Mouse (Mus musculus): Measurements from ENCODE around the gene Lhx5. TPM values are rescaled to one million over a fixed set of nuclear protein-coding genes. Genes with fewer than 3 reads are reported as not detected.

Lhx5 gene
- polyA plus RNA-seq (2012; rRNA removed) = 9.3 and 30.0 TPM in 2 replicates

DNA sequence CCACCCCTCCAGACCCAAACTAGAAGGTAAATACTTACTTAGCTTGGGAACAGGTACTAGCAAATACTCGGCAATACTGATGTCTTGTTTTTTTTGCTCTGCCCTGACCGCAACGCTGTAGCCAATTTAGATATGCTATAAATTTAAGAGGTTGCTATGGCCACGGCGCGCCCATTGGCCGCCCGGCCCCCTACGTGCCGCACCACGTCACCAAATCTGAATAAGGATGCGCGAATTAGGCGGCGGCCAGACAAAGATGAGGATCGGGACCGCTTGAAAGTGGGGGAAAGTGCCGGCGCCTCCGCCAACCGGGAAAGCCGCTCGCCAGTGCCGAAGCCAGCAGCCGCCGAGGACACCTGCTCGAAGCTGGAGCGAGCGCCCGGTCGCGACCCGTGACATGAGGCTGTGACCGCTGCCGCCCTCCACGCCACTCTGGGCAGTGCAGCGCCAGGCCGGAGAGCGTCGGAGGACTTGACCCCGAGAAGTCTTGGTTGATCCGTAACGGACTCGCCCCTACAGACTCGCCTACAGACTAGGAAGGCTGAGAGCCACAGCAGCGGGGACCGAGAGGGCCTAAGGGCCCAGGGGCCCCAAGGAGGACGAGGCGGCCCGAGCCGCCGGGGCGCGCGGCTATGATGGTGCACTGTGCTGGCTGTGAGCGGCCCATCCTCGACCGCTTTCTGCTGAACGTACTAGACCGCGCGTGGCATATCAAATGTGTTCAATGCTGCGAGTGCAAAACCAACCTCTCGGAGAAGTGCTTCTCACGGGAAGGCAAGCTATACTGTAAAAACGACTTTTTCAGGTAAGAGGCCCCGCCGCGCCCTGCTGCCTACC lies at the start of gene Lhx5:
Lhx5 (plus strand) TSS at position 51 of the 837 bp plus-strand sequence.
- TF ChIP-seq CTCF (IDR thresholded peaks at IDR 0.05; ENCODE audit: borderline replicate concordance, extremely low read depth, insufficient read depth, insufficient read length) (no peak), POLR2A (IDR thresholded peaks at IDR 0.05; ENCODE audit: borderline replicate concordance, extremely low read depth, insufficient read depth, insufficient read length, poor library complexity, severe bottlenecking) (0 out of 2 replicates have a peak, but pooled peaks have one; percentile 10)
- DNase-seq (ENCODE audit: low read depth) = peak; percentile 91

DNA sequence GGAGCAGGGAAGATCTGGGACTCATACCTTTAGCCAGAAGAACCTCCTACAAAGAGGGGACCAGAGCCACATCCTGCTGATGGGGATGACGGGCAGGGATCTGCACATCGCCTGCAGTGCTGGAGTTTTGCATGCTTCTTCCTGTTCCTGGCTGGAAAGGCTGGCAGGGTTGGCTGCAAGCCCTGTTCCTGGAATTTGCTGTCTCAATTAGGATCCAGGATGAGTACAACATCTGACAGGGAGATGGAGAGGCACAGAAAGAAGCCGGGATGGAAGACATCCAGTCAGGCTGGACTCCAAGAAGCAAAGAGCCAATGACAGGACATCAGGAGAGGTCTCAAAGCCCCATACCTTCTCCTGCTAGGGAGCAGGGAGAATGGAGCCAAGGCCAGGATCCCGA lies 45.1 kb upstream of the Lhx5 start:
- TF ChIP-seq POLR2A (IDR thresholded peaks at IDR 0.05; ENCODE audit: borderline replicate concordance, extremely low read depth, insufficient read depth, insufficient read length, poor library complexity, severe bottlenecking) (no peak), CTCF (IDR thresholded peaks at IDR 0.05; ENCODE audit: borderline replicate concordance, extremely low read depth, insufficient read depth, insufficient read length) (no peak)
- DNase-seq (ENCODE audit: low read depth) = no peak

DNA sequence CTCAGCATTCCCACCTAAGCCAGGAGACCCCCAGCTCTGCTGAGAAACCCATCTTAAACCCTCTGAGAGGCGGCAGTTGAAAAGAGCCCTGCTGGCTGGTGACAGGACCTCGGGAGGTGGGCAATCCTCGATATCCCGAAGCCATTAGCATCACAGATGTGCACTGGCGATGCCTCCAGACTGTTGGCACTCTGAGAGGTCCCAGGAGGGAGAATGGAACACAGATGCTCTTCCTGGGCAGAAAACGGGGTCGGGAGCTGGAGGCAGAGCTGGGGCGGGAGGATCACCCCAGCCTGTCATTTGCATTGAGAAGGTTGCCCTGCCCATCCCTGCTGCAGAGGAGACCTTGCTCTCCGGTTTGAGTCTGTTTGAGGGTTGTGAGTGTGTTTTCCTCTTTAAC lies 42.7 kb upstream of the Lhx5 start:
- DNase-seq (ENCODE audit: low read depth) = peak; percentile 34
- TF ChIP-seq CTCF (IDR thresholded peaks at IDR 0.05; ENCODE audit: borderline replicate concordance, extremely low read depth, insufficient read depth, insufficient read length) (no peak), POLR2A (IDR thresholded peaks at IDR 0.05; ENCODE audit: borderline replicate concordance, extremely low read depth, insufficient read depth, insufficient read length, poor library complexity, severe bottlenecking) (no peak)

DNA sequence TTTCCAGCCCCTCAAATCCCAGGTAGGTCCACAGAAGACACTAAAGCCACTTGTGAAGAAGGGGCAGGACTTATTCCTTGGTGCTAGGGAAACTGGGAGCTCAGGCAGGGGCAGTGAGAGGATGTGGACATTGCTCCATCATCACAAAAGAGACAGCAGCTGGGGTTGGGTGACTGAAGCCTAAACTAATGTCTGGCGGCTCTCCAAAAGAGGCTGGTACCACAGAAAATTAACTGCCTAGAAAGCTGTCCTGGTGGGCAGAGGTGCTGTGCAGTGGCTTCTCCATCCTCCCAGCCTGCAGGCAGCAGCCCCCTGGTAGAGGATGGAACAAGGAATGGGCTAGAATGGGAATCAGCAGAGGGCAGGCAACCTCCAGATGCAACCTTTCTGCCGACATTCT lies 41.5 kb upstream of the Lhx5 start:
- DNase-seq (ENCODE audit: low read depth) = peak; percentile 40
- TF ChIP-seq POLR2A (IDR thresholded peaks at IDR 0.05; ENCODE audit: borderline replicate concordance, extremely low read depth, insufficient read depth, insufficient read length, poor library complexity, severe bottlenecking) = no peak
- TF ChIP-seq CTCF (IDR thresholded peaks at IDR 0.05; ENCODE audit: borderline replicate concordance, extremely low read depth, insufficient read depth, insufficient read length) = no peak

DNA sequence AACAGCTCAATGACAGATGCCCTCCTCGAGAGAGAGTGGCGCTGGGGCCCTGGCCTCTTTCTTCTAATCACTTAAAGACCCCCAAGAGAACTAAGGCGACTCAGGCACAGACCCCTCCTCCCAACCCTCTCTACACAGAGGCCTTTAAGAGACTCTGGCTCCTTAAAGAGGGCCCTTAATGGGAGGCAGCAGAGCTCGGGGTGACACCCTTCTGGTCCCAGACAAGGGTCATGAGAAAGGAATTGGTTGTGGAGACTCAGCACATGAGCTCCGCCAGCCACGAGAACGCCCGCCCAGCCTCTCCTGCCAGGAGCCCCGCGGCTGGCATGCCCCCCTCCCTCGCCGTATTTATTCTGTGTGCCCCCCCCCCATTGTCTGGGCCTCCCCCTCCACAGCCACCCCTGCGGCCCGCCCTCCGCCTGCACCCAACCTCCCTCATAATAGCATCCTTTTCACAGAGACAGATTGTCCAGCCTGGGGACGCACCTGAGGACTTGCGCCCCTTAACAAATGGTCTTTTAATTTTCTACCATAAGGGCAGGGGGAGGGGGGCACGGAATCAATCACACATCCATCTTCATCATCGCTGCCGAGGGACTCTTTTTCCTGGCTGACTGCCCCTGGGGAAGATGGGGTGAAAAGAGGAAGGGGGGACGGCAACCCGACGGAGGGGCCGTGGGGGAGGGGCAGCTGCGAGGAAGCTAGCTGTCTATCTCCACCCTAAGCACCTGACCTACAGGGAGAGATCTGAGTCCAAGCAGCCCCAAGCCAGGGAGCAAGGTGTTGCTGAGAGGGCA lies 37.4 kb upstream of the Lhx5 start:
- peak; percentile 54 for DNase-seq (ENCODE audit: low read depth)
- TF ChIP-seq CTCF (IDR thresholded peaks at IDR 0.05; ENCODE audit: borderline replicate concordance, extremely low read depth, insufficient read depth, insufficient read length) = no peak
- no peak for TF ChIP-seq POLR2A (IDR thresholded peaks at IDR 0.05; ENCODE audit: borderline replicate concordance, extremely low read depth, insufficient read depth, insufficient read length, poor library complexity, severe bottlenecking)

DNA sequence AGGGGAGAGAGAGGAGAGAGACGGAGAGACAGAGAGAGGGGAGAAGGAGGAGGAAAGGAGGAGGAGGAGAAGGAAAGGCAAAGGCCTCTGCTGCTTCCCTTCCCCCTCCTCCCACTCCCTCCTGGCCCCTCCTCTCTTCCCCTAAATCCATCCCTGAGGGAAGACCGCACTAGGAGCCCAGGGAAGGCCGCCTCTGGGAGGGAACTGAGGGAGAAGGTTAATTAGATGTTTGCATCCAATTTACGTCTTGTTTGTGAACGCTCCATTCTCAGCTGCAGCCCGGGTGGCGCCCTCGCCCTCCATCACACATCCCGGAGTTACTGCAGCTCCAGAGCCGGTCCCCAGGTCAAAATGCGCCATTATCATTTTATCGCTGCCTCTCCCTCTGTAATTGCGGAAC lies 33.5 kb upstream of the Lhx5 start:
- TF ChIP-seq CTCF (IDR thresholded peaks at IDR 0.05; ENCODE audit: borderline replicate concordance, extremely low read depth, insufficient read depth, insufficient read length) (no peak), POLR2A (IDR thresholded peaks at IDR 0.05; ENCODE audit: borderline replicate concordance, extremely low read depth, insufficient read depth, insufficient read length, poor library complexity, severe bottlenecking) (no peak)
- peak; percentile 65 for DNase-seq (ENCODE audit: low read depth)

DNA sequence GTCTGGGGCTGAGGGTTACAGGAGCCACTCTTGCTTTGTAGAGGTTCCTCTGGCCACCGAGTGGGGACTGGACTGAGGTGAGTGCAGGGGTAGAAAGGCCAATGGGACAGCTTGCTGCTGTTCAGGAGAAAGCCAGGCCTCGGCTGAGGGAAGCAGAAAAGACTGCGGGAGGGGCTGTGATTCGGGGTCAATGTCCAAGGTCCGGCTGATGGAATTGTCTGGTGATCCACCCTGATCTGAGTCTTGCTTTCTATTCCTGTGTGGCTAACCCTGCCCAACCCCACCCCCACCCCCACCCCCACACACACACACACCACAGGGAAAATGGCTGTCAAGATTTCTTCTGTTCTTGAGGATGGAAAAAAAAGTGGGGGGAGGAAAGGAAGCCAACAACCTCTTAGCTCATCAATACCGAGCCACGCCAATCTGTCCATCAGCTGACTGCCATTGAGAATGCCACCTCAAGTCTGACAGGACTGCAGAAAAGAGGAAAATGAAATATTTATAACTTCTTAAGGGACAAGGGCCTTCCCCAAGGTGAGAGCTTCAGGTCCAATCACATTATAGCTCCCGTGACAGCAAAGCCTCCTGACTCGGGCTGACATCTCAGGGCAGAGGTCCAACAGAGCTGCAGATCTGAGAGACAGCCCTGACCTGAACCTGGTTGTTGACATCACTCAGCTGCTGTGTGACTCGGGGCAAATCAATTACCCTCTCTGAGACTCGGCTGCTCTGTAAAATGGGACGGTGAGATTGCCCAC lies 26.5 kb upstream of the Lhx5 start:
- no peak for TF ChIP-seq CTCF (IDR thresholded peaks at IDR 0.05; ENCODE audit: borderline replicate concordance, extremely low read depth, insufficient read depth, insufficient read length)
- no peak for TF ChIP-seq POLR2A (IDR thresholded peaks at IDR 0.05; ENCODE audit: borderline replicate concordance, extremely low read depth, insufficient read depth, insufficient read length, poor library complexity, severe bottlenecking)
- DNase-seq (ENCODE audit: low read depth) = no peak

DNA sequence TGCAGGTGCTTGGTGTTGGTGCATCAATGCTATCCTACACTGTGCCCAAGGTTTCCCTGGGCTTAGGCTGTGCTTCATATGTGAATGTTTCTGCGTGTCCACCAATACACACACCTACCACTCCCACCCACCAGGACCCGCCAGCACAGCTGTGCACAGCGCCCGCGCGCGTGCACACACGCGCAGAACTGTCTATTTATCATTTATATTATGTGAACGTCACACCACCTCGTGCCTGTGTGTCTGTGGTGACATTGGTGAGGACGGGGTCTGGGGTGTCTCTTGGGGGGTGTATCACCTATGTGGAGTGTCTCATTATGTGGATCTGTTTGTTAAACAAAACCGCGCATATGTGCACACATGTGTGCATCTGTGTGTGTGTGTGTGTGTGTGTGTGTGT lies 22.6 kb upstream of the Lhx5 start:
- peak; percentile 59 for DNase-seq (ENCODE audit: low read depth)
- TF ChIP-seq POLR2A (IDR thresholded peaks at IDR 0.05; ENCODE audit: borderline replicate concordance, extremely low read depth, insufficient read depth, insufficient read length, poor library complexity, severe bottlenecking) (no peak), CTCF (IDR thresholded peaks at IDR 0.05; ENCODE audit: borderline replicate concordance, extremely low read depth, insufficient read depth, insufficient read length) (no peak)

DNA sequence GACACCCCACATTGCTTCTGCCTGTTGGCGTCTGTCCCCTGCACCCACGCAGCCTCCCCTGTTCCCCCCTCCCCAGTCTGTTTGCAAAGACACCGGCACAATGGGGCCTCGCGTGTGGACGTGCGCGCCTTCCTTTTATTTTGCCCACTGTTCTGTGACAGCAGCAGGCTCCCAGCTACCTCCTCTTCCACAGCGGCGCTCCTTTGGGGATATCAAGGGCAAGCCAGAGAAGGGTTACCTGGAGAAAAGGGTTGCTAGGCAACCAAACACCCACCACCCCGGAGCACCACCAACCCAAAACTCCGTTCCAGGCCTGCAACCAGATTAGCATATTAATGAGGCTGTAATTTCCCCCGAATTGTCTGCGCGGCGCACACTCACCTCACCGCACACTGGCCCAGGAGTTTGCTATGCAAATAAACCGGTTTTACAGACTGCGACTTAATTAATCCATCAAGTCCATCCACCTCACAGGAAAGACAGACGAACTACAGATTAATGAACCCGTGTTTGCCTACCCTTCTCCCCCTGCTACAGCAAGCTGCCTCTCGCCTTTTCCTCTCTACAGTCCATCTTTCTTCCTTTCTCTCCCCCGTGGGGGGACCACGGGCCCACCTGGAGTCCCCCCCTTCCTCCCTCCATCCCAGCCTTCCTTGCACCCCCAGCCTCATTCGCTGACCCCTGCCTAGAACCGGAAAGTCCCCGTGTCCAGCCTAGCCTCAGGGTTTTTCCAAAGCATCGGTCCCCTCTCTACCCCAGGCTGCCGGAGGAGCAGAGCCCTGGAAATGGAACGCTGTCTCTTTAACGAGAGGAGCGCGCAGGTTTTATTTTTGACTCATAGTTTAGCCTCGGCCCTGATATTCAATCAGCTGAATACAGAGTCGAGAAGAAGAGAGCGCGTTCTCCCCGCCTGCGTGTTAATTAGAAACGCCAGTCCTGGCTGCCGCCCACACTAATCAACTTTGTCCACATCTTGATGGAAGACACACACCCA lies 21.8 kb upstream of the Lhx5 start:
- DNase-seq (ENCODE audit: low read depth) = peak; percentile 94
- TF ChIP-seq CTCF (IDR thresholded peaks at IDR 0.05; ENCODE audit: borderline replicate concordance, extremely low read depth, insufficient read depth, insufficient read length) = no peak
- TF ChIP-seq POLR2A (IDR thresholded peaks at IDR 0.05; ENCODE audit: borderline replicate concordance, extremely low read depth, insufficient read depth, insufficient read length, poor library complexity, severe bottlenecking) = no peak

DNA sequence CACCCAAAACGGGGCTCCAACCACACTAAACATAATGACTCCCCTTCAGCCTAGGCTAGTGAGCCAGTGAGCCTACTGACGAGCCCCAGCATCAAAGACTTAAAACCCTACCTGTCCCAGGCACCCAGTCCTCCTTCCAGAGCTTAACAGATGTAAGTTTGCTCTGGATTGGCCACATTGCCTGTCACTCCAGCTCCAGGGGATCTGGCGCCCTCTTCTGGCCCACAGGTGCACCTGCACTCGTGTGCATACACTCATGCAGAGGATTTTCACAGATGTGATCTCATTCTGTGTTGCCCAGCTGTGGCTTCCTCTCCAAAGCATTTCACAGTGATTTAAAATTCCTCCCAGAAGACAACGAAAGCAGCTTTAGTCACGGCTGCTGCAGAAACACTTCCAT lies 18.1 kb upstream of the Lhx5 start:
- DNase-seq (ENCODE audit: low read depth) = no peak
- no peak for TF ChIP-seq POLR2A (IDR thresholded peaks at IDR 0.05; ENCODE audit: borderline replicate concordance, extremely low read depth, insufficient read depth, insufficient read length, poor library complexity, severe bottlenecking)
- peak; percentile 56 for TF ChIP-seq CTCF (IDR thresholded peaks at IDR 0.05; ENCODE audit: borderline replicate concordance, extremely low read depth, insufficient read depth, insufficient read length)

Measured in brain, embryonic 14.5 days (tissue).